Mouse (Mus musculus): Measurements from ENCODE around the gene Tmem236. TPM values are rescaled to one million over a fixed set of nuclear protein-coding genes. Genes with fewer than 3 reads are reported as not detected.

The Tmem236 gene
- polyA plus RNA-seq, 1 experiment = 0.16 TPM

GRCm38 (mm10) chr2:14204308-14204707 lies 30.0 kb downstream of the Tmem236 start:
- no peaks in the 10 kb centered on the region for H3K36me3 ChIP-seq (ENCODE audit: control insufficient read depth, insufficient read depth, low read length)
- no peak for DNase-seq
- H3K4me1 ChIP-seq (replicated peaks; ENCODE audit: control insufficient read depth, insufficient read depth, low read length) = no peaks in the 10 kb centered on the region
- no peak overlapping the region for H3K4me3 ChIP-seq (ENCODE audit: control insufficient read depth, insufficient read depth, low read length)
- WGBS = 66% methylated on average over 1 of the region's 1 CpGs
- TF ChIP-seq CTCF (IDR thresholded peaks at IDR 0.05; ENCODE audit: borderline replicate concordance, control insufficient read depth, extremely low read depth, insufficient read depth, low read length, poor library complexity) (no peak), POLR2A (IDR thresholded peaks at IDR 0.05; ENCODE audit: control insufficient read depth, extremely low read depth, insufficient read depth, low read length, poor library complexity) (no peak)
- H3K27me3 ChIP-seq (ENCODE audit: control insufficient read depth, insufficient read depth, low read length) = no peaks in the 10 kb centered on the region
- no peak overlapping the region for H3K27ac ChIP-seq (ENCODE audit: control insufficient read depth, insufficient read depth, low read length)

GRCm38 (mm10) chr2:14206798-14207197 lies 32.5 kb downstream of the Tmem236 start:
- H3K4me3 ChIP-seq (ENCODE audit: control insufficient read depth, insufficient read depth, low read length) = no peak overlapping the region
- no peaks in the 10 kb centered on the region for H3K4me1 ChIP-seq (replicated peaks; ENCODE audit: control insufficient read depth, insufficient read depth, low read length)
- no peak overlapping the region for H3K27ac ChIP-seq (ENCODE audit: control insufficient read depth, insufficient read depth, low read length)
- DNase-seq = no peak
- H3K36me3 ChIP-seq (ENCODE audit: control insufficient read depth, insufficient read depth, low read length) = no peaks in the 10 kb centered on the region
- 77% methylated on average over 4 of the region's 4 CpGs for WGBS
- TF ChIP-seq CTCF (IDR thresholded peaks at IDR 0.05; ENCODE audit: borderline replicate concordance, control insufficient read depth, extremely low read depth, insufficient read depth, low read length, poor library complexity) = no peak
- no peak for TF ChIP-seq POLR2A (IDR thresholded peaks at IDR 0.05; ENCODE audit: control insufficient read depth, extremely low read depth, insufficient read depth, low read length, poor library complexity)
- H3K27me3 ChIP-seq (ENCODE audit: control insufficient read depth, insufficient read depth, low read length) = no peaks in the 10 kb centered on the region

- no peaks in the 10 kb centered on the region for H3K27me3 ChIP-seq (ENCODE audit: control insufficient read depth, insufficient read depth, low read length)
- no peak overlapping the region for H3K27ac ChIP-seq (ENCODE audit: control insufficient read depth, insufficient read depth, low read length)
- no peak for TF ChIP-seq CTCF (IDR thresholded peaks at IDR 0.05; ENCODE audit: borderline replicate concordance, control insufficient read depth, extremely low read depth, insufficient read depth, low read length, poor library complexity)
- TF ChIP-seq POLR2A (IDR thresholded peaks at IDR 0.05; ENCODE audit: control insufficient read depth, extremely low read depth, insufficient read depth, low read length, poor library complexity) = no peak
- no peaks in the 10 kb centered on the region for H3K36me3 ChIP-seq (ENCODE audit: control insufficient read depth, insufficient read depth, low read length)
- DNase-seq = no peak
- WGBS = 49% methylated on average over 1 of the region's 1 CpGs
- no peaks in the 10 kb centered on the region for H3K4me1 ChIP-seq (replicated peaks; ENCODE audit: control insufficient read depth, insufficient read depth, low read length)
- H3K4me3 ChIP-seq (ENCODE audit: control insufficient read depth, insufficient read depth, low read length) = no peak overlapping the region
Observed at GRCm38 (mm10) chr2:14210731-14211130, 36.4 kb downstream of the Tmem236 start.

GRCm38 (mm10) chr2:14211606-14212005 lies 37.3 kb downstream of the Tmem236 start:
- DNase-seq = no peak
- H3K36me3 ChIP-seq (ENCODE audit: control insufficient read depth, insufficient read depth, low read length) = no peaks in the 10 kb centered on the region
- no peak overlapping the region for H3K4me3 ChIP-seq (ENCODE audit: control insufficient read depth, insufficient read depth, low read length)
- TF ChIP-seq POLR2A (IDR thresholded peaks at IDR 0.05; ENCODE audit: control insufficient read depth, extremely low read depth, insufficient read depth, low read length, poor library complexity) = no peak
- no peak for TF ChIP-seq CTCF (IDR thresholded peaks at IDR 0.05; ENCODE audit: borderline replicate concordance, control insufficient read depth, extremely low read depth, insufficient read depth, low read length, poor library complexity)
- H3K4me1 ChIP-seq (replicated peaks; ENCODE audit: control insufficient read depth, insufficient read depth, low read length) = no peaks in the 10 kb centered on the region
- no peak overlapping the region for H3K27ac ChIP-seq (ENCODE audit: control insufficient read depth, insufficient read depth, low read length)
- no peaks in the 10 kb centered on the region for H3K27me3 ChIP-seq (ENCODE audit: control insufficient read depth, insufficient read depth, low read length)

GRCm38 (mm10) chr2:14214764-14215163 lies 40.4 kb downstream of the Tmem236 start:
- H3K27ac ChIP-seq (ENCODE audit: control insufficient read depth, insufficient read depth, low read length) = no peak overlapping the region
- WGBS = 92% methylated on average over 3 of the region's 3 CpGs
- H3K4me3 ChIP-seq (ENCODE audit: control insufficient read depth, insufficient read depth, low read length) = no peak overlapping the region
- H3K27me3 ChIP-seq (ENCODE audit: control insufficient read depth, insufficient read depth, low read length) = no peaks in the 10 kb centered on the region
- no peak for DNase-seq
- H3K36me3 ChIP-seq (ENCODE audit: control insufficient read depth, insufficient read depth, low read length) = no peaks in the 10 kb centered on the region
- TF ChIP-seq POLR2A (IDR thresholded peaks at IDR 0.05; ENCODE audit: control insufficient read depth, extremely low read depth, insufficient read depth, low read length, poor library complexity) (no peak), CTCF (IDR thresholded peaks at IDR 0.05; ENCODE audit: borderline replicate concordance, control insufficient read depth, extremely low read depth, insufficient read depth, low read length, poor library complexity) (no peak)
- no peaks in the 10 kb centered on the region for H3K4me1 ChIP-seq (replicated peaks; ENCODE audit: control insufficient read depth, insufficient read depth, low read length)

GRCm38 (mm10) chr2:14216653-14217052 lies 42.3 kb downstream of the Tmem236 start:
- Histone ChIP-seq H3K27me3 (ENCODE audit: control insufficient read depth, insufficient read depth, low read length) (no peaks in the 10 kb centered on the region), H3K4me1 (replicated peaks; ENCODE audit: control insufficient read depth, insufficient read depth, low read length) (no peaks in the 10 kb centered on the region), H3K4me3 (ENCODE audit: control insufficient read depth, insufficient read depth, low read length) (no peak overlapping the region), H3K36me3 (ENCODE audit: control insufficient read depth, insufficient read depth, low read length) (no peaks in the 10 kb centered on the region), H3K27ac (ENCODE audit: control insufficient read depth, insufficient read depth, low read length) (no peak overlapping the region)
- TF ChIP-seq POLR2A (IDR thresholded peaks at IDR 0.05; ENCODE audit: control insufficient read depth, extremely low read depth, insufficient read depth, low read length, poor library complexity) = no peak
- no peak for TF ChIP-seq CTCF (IDR thresholded peaks at IDR 0.05; ENCODE audit: borderline replicate concordance, control insufficient read depth, extremely low read depth, insufficient read depth, low read length, poor library complexity)
- 93% methylated on average over 3 of the region's 3 CpGs for WGBS
- no peak for DNase-seq

- 93% methylated on average over 6 of the region's 6 CpGs for WGBS
- TF ChIP-seq CTCF (IDR thresholded peaks at IDR 0.05; ENCODE audit: borderline replicate concordance, control insufficient read depth, extremely low read depth, insufficient read depth, low read length, poor library complexity) (no peak), POLR2A (IDR thresholded peaks at IDR 0.05; ENCODE audit: control insufficient read depth, extremely low read depth, insufficient read depth, low read length, poor library complexity) (no peak)
- no peaks in the 10 kb centered on the region for H3K36me3 ChIP-seq (ENCODE audit: control insufficient read depth, insufficient read depth, low read length)
- no peak overlapping the region for H3K27ac ChIP-seq (ENCODE audit: control insufficient read depth, insufficient read depth, low read length)
- H3K27me3 ChIP-seq (ENCODE audit: control insufficient read depth, insufficient read depth, low read length) = no peaks in the 10 kb centered on the region
- no peaks in the 10 kb centered on the region for H3K4me1 ChIP-seq (replicated peaks; ENCODE audit: control insufficient read depth, insufficient read depth, low read length)
- H3K4me3 ChIP-seq (ENCODE audit: control insufficient read depth, insufficient read depth, low read length) = no peak overlapping the region
- DNase-seq = no peak
Observed at GRCm38 (mm10) chr2:14218126-14218525, 43.8 kb downstream of the Tmem236 start.
